Mouse (Mus musculus) bone marrow, adult 2 months (tissue): ENCODE results near the gene Lrrc66.

Source experiments
- CTCF ChIP-seq: fragments of 200-500 bp; IDR thresholded peaks from 2 replicates; pipeline ENCODE4 v1.5.1; 2011; ENCODE audit warnings: low read length, control low read depth; ENCODE audit not compliant: control insufficient read depth, insufficient read depth
- POLR2A ChIP-seq: fragments of 200-500 bp; IDR thresholded peaks from 2 replicates; pipeline ENCODE4 v1.6.1; 2011; ENCODE audit warnings: low read depth, mild to moderate bottlenecking, control low read depth, low read length, borderline replicate concordance; ENCODE audit not compliant: control insufficient read depth

- TF ChIP-seq CTCF = no peak
- no peak for TF ChIP-seq POLR2A
These were observed 66.2 kb downstream of the Lrrc66 start for GRCm38 (mm10) chr5:73566119-73566518.
